Mouse (Mus musculus): ENCODE data around the gene Spdef.

The Spdef gene

DNA sequence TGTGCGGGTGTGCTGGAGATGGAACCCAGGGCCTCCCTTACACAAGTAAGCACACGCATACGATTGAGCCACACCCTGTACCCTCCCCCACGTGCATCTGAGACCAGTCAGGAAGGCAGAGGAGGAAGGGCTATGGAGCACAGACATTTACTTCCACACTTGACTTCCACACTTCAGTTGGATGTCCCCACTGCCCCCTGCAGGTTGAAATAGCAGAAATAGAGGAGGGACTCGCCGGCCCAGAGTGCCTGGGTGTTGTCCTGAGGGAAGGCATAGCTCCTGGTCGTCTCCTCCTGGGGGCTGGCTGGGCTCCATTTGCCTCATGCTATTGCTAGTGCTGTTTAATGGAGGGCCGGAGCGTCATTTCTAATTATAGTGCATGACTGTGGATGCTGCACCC lies 53.3 kb downstream of the Spdef start:
- DNase-seq: no peak

GRCm38 (mm10) chr17:27673945-27674344 lies 54.8 kb downstream of the Spdef start:
- DNase-seq: no peak

GRCm38 (mm10) chr17:27671720-27672119 lies 57.0 kb downstream of the Spdef start:
- no peak for DNase-seq
